Mouse (Mus musculus) neural tube, embryonic 12.5 days (tissue): ENCODE results near the gene Bend6. TPM values are rescaled to one million over a fixed set of nuclear protein-coding genes. Genes with fewer than 3 reads are reported as not detected.
A peak's percentile ranks its signal among the peaks of the same experiment; 100 is the strongest.

ENCODE experiments used
- ATAC-seq: fragments of 200-750 bp; cut with Nextera tagmentation; 2 replicates; pipeline ENCODE4 v1.8.0; 2017; ENCODE audit warnings: low read depth, mild to moderate bottlenecking, moderate TSS enrichment, moderate library complexity; ENCODE audit not compliant: low FRiP score
- H3K27ac ChIP-seq: fragments of 300-500 bp; sonication (generic); 2 replicates; pipeline ENCODE4 v1.5.1; 2016
- H3K27me3 ChIP-seq: fragments of 300-500 bp; sonication (generic); replicated peaks from 2 replicates; pipeline ENCODE4 v1.6.1; 2016; ENCODE audit warnings: mild to moderate bottlenecking
- H3K36me3 ChIP-seq: fragments of 300-500 bp; sonication (generic); 2 replicates; pipeline ENCODE4 v1.6.1; 2016; ENCODE audit warnings: mild to moderate bottlenecking
- H3K4me1 ChIP-seq: fragments of 300-500 bp; sonication (generic); 2 replicates; pipeline ENCODE4 v1.6.1; 2016
- H3K4me2 ChIP-seq: fragments of 300-500 bp; sonication (generic); replicated peaks from 2 replicates; pipeline ENCODE4 v1.6.1; 2016; ENCODE audit warnings: mild to moderate bottlenecking
- H3K4me3 ChIP-seq: fragments of 300-500 bp; sonication (generic); 2 replicates; pipeline ENCODE4 v1.5.1; 2016
- H3K9ac ChIP-seq: fragments of 300-500 bp; sonication (generic); 2 replicates; pipeline ENCODE4 v1.6.1; 2016; ENCODE audit warnings: mild to moderate bottlenecking
- H3K9me3 ChIP-seq: fragments of 300-500 bp; sonication (generic); 2 replicates; pipeline ENCODE4 v1.6.1; 2016; ENCODE audit warnings: mild to moderate bottlenecking
- WGBS: fragments of 180-500 bp; shearing (Covaris S2); methylation state at CpG from one replicate; pipeline ENCODE4 v1.1.7; 2016; 5-methylcytosine and 5-hydroxymethylcytosine counted together
- polyA plus RNA-seq: library from polyadenylated mRNA; unstranded; fragments of >200 nt; fragmentation: Nextera tagmentation; extraction: Ambion mirVana; gene quantifications from 2 replicates; pipeline ENCODE4 v1.2.1, GENCODE M21; 2016

Gene Bend6
- polyA plus RNA-seq, 1 experiment from 2014 or later, result 6.1 TPM

- Histone ChIP-seq H3K27ac (no peak overlapping the region), H3K9me3 (no peaks in the 10 kb centered on the region), H3K27me3 (no peaks in the 10 kb centered on the region), H3K4me2 (no peak overlapping the region), H3K4me3 (no peak overlapping the region), H3K36me3 (no peaks in the 10 kb centered on the region), H3K4me1 (no peaks in the 10 kb centered on the region), H3K9ac (no peak overlapping the region)
- ATAC-seq, result no peak
- 86% methylated on average over 14 of the region's 14 CpGs for WGBS
Measured at GRCm38 (mm10) chr1:33932845-33933499, 25.4 kb upstream of the Bend6 start.

- no peak overlapping the region for H3K4me3 ChIP-seq
- H3K4me1 ChIP-seq, result no peaks in the 10 kb centered on the region
- H3K36me3 ChIP-seq, result no peaks in the 10 kb centered on the region
- no peak overlapping the region for H3K27ac ChIP-seq
- no peaks in the 10 kb centered on the region for H3K9me3 ChIP-seq
- H3K4me2 ChIP-seq, result no peak overlapping the region
- no peak for ATAC-seq
- no peaks in the 10 kb centered on the region for H3K27me3 ChIP-seq
- H3K9ac ChIP-seq, result no peak overlapping the region
- 81% methylated on average over 3 of the region's 3 CpGs for WGBS
Measured at GRCm38 (mm10) chr1:33932196-33932595, 24.6 kb upstream of the Bend6 start.

- Histone ChIP-seq H3K4me3 (no peak overlapping the region), H3K9ac (no peak overlapping the region), H3K27me3 (no peaks in the 10 kb centered on the region), H3K27ac (no peak overlapping the region), H3K9me3 (no peaks in the 10 kb centered on the region), H3K4me2 (no peak overlapping the region), H3K36me3 (no peaks in the 10 kb centered on the region), H3K4me1 (no peaks in the 10 kb centered on the region)
- no peak for ATAC-seq
- WGBS, result 49% methylated on average over 8 of the region's 8 CpGs
Measured at GRCm38 (mm10) chr1:33931791-33932190, 24.2 kb upstream of the Bend6 start.

GRCm38 (mm10) chr1:33927466-33927865, 19.9 kb upstream of the Bend6 start:
- H3K9me3 ChIP-seq, result no peaks in the 10 kb centered on the region
- 93% methylated on average over 7 of the region's 7 CpGs for WGBS
- H3K36me3 ChIP-seq, result no peaks in the 10 kb centered on the region
- no peak for ATAC-seq
- no peaks in the 10 kb centered on the region for H3K4me1 ChIP-seq
- H3K4me3 ChIP-seq, result no peak overlapping the region
- H3K4me2 ChIP-seq, result no peak overlapping the region
- H3K9ac ChIP-seq, result no peak overlapping the region
- no peaks in the 10 kb centered on the region for H3K27me3 ChIP-seq
- H3K27ac ChIP-seq, result no peak overlapping the region

GRCm38 (mm10) chr1:33925283-33925682, 17.7 kb upstream of the Bend6 start:
- ATAC-seq, result no peak
- Histone ChIP-seq H3K4me2 (no peak overlapping the region), H3K4me1 (no peaks in the 10 kb centered on the region)

GRCm38 (mm10) chr1:33922975-33923374, 15.4 kb upstream of the Bend6 start:
- no peaks in the 10 kb centered on the region for H3K36me3 ChIP-seq
- H3K9me3 ChIP-seq, result no peaks in the 10 kb centered on the region
- H3K4me3 ChIP-seq, result no peak overlapping the region
- H3K27me3 ChIP-seq, result no peaks in the 10 kb centered on the region
- H3K4me1 ChIP-seq, result no peaks in the 10 kb centered on the region
- 75% methylated on average over 7 of the region's 7 CpGs for WGBS
- H3K27ac ChIP-seq, result no peak overlapping the region
- H3K4me2 ChIP-seq, result no peak overlapping the region
- no peak overlapping the region for H3K9ac ChIP-seq
- no peak for ATAC-seq

More at GRCm38 (mm10) chr1:33925283-33925682, 17.7 kb upstream of the Bend6 start:
- Histone ChIP-seq H3K27ac (no peak overlapping the region), H3K27me3 (no peaks in the 10 kb centered on the region), H3K9ac (no peak overlapping the region), H3K4me3 (no peak overlapping the region), H3K9me3 (no peaks in the 10 kb centered on the region), H3K36me3 (no peaks in the 10 kb centered on the region)
- WGBS, result 73% methylated on average over 3 of the region's 3 CpGs

- H3K4me1 ChIP-seq, result no peaks in the 10 kb centered on the region
- H3K9me3 ChIP-seq, result no peaks in the 10 kb centered on the region
- H3K27ac ChIP-seq, result no peak overlapping the region
- no peaks in the 10 kb centered on the region for H3K27me3 ChIP-seq
- no peak overlapping the region for H3K4me2 ChIP-seq
- no peak overlapping the region for H3K4me3 ChIP-seq
- no peak for ATAC-seq
- no peaks in the 10 kb centered on the region for H3K36me3 ChIP-seq
- WGBS, result 95% methylated on average over 5 of the region's 5 CpGs
- no peak overlapping the region for H3K9ac ChIP-seq
Measured at GRCm38 (mm10) chr1:33916554-33916953, 8.9 kb upstream of the Bend6 start.

- WGBS, result 87% methylated on average over 8 of the region's 8 CpGs
- ATAC-seq, result no peak
Measured at GRCm38 (mm10) chr1:33911589-33911988, 4.0 kb upstream of the Bend6 start.

GRCm38 (mm10) chr1:33908191-33908962, 761 bp upstream of the Bend6 start, which contains the start of gene Dst:
TSS of gene Dst (plus strand) at chr1:33908225.
- no peak within 1 kb of the TSS for H3K27ac ChIP-seq
- no peaks in the 10 kb centered on the region for H3K36me3 ChIP-seq
- H3K4me3 ChIP-seq, result peak within 1 kb of the TSS; percentile 72
- H3K4me1 ChIP-seq, result peaks cover 20% of the 10 kb centered on the region; the same call in 1 of the 2 replicates
- peak; percentile 12; the same call in 1 of the 2 replicates for ATAC-seq
- peak within 1 kb of the TSS; percentile 70 for H3K9ac ChIP-seq
- H3K27me3 ChIP-seq, result peaks cover 16% of the 10 kb centered on the region
- H3K9me3 ChIP-seq, result no peaks in the 10 kb centered on the region
- peak within 1 kb of the TSS; percentile 81 for H3K4me2 ChIP-seq
- 4% methylated on average over 44 of the region's 44 CpGs for WGBS

More at GRCm38 (mm10) chr1:33911589-33911988, 4.0 kb upstream of the Bend6 start:
- no peak overlapping the region for H3K27ac ChIP-seq
- H3K9ac ChIP-seq, result no peak overlapping the region
- no peaks in the 10 kb centered on the region for H3K36me3 ChIP-seq
- no peak overlapping the region for H3K4me2 ChIP-seq
- H3K9me3 ChIP-seq, result no peaks in the 10 kb centered on the region
- 0 out of 2 replicates have a peak, but pooled peaks cover 9% of the 10 kb centered on the region for H3K27me3 ChIP-seq
- H3K4me1 ChIP-seq, result peaks cover 20% of the 10 kb centered on the region; the same call in 1 of the 2 replicates
- H3K4me3 ChIP-seq, result no peak overlapping the region

- H3K27ac ChIP-seq, result no peak overlapping the region
- H3K4me2 ChIP-seq, result peak overlapping the region; percentile 81
- peak overlapping the region; percentile 72 for H3K4me3 ChIP-seq
- 1% methylated on average over 20 of the region's 20 CpGs for WGBS
- H3K36me3 ChIP-seq, result no peaks in the 10 kb centered on the region
- H3K9ac ChIP-seq, result peak overlapping the region; percentile 70; the same call in 1 of the 2 replicates
- peaks cover 16% of the 10 kb centered on the region for H3K27me3 ChIP-seq
- H3K9me3 ChIP-seq, result no peaks in the 10 kb centered on the region
- H3K4me1 ChIP-seq, result peaks cover 20% of the 10 kb centered on the region; the same call in 1 of the 2 replicates
- peak; percentile 49 for ATAC-seq
Measured at GRCm38 (mm10) chr1:33906927-33907326, 689 bp downstream of the Bend6 start.

GRCm38 (mm10) chr1:33906216-33906615, 1.4 kb downstream of the Bend6 start:
- H3K4me2 ChIP-seq, result 0 out of 2 replicates have a peak overlapping the region, but pooled peaks have one; percentile 81
- H3K27me3 ChIP-seq, result peaks cover 16% of the 10 kb centered on the region
- 39% methylated on average over 10 of the region's 10 CpGs for WGBS
- peaks cover 20% of the 10 kb centered on the region; the same call in 1 of the 2 replicates for H3K4me1 ChIP-seq
- no peak overlapping the region for H3K4me3 ChIP-seq
- no peak overlapping the region for H3K9ac ChIP-seq
- H3K9me3 ChIP-seq, result no peaks in the 10 kb centered on the region
- no peak for ATAC-seq
- no peak overlapping the region for H3K27ac ChIP-seq
- H3K36me3 ChIP-seq, result no peaks in the 10 kb centered on the region

- 37% methylated on average over 9 of the region's 9 CpGs for WGBS
- Histone ChIP-seq H3K4me1 (peaks cover 11% of the 10 kb centered on the region; the same call in 1 of the 2 replicates), H3K36me3 (no peaks in the 10 kb centered on the region), H3K9ac (no peak overlapping the region), H3K27me3 (peaks cover 10% of the 10 kb centered on the region), H3K4me2 (no peak overlapping the region), H3K9me3 (no peaks in the 10 kb centered on the region), H3K4me3 (no peak overlapping the region), H3K27ac (no peak overlapping the region)
- ATAC-seq, result no peak
Measured at GRCm38 (mm10) chr1:33903587-33903986, 4.0 kb downstream of the Bend6 start.
